Mouse (Mus musculus): ENCODE measurements around the gene Hunk.

The Hunk gene

GRCm38 (mm10) chr16:90433551-90433950 is 47.7 kb downstream of the Hunk start:
- no peak for TF ChIP-seq POU5F1 (IDR thresholded peaks at IDR 0.05; ENCODE audit: borderline replicate concordance, low read length)
- no peak for TF ChIP-seq CTCF (conservative IDR thresholded peaks at IDR 0.05; ENCODE audit: low read length)
- TF ChIP-seq NANOG (IDR thresholded peaks at IDR 0.05; ENCODE audit: borderline replicate concordance, low read length), result no peak
- peaks cover 49% of the 10 kb centered on the region for H3K4me1 ChIP-seq (replicated peaks; ENCODE audit: low read depth, low read length)
- H3K4me3 ChIP-seq (replicated peaks; ENCODE audit: low read length), result no peak overlapping the region
- peaks cover 50% of the 10 kb centered on the region for H3K36me3 ChIP-seq (ENCODE audit: insufficient read depth, low read length)
- H3K9me3 ChIP-seq (ENCODE audit: low read length), result peaks cover 65% of the 10 kb centered on the region
- no peaks in the 10 kb centered on the region for H3K27me3 ChIP-seq (ENCODE audit: insufficient read depth, low read length)

GRCm38 (mm10) chr16:90435231-90435630 is 49.4 kb downstream of the Hunk start:
- no peak for TF ChIP-seq POU5F1 (IDR thresholded peaks at IDR 0.05; ENCODE audit: borderline replicate concordance, low read length)
- TF ChIP-seq NANOG (IDR thresholded peaks at IDR 0.05; ENCODE audit: borderline replicate concordance, low read length), result no peak
- no peak for TF ChIP-seq CTCF (conservative IDR thresholded peaks at IDR 0.05; ENCODE audit: low read length)
- no peak overlapping the region for H3K4me3 ChIP-seq (replicated peaks; ENCODE audit: low read length)
- H3K36me3 ChIP-seq (ENCODE audit: insufficient read depth, low read length), result peaks cover 50% of the 10 kb centered on the region
- peaks cover 65% of the 10 kb centered on the region for H3K9me3 ChIP-seq (ENCODE audit: low read length)
- H3K27me3 ChIP-seq (ENCODE audit: insufficient read depth, low read length), result no peaks in the 10 kb centered on the region
- H3K4me1 ChIP-seq (replicated peaks; ENCODE audit: low read depth, low read length), result peaks cover 51% of the 10 kb centered on the region

- peaks cover 48% of the 10 kb centered on the region for H3K9me3 ChIP-seq (ENCODE audit: low read length)
- H3K36me3 ChIP-seq (ENCODE audit: insufficient read depth, low read length), result peaks cover 42% of the 10 kb centered on the region
- H3K27me3 ChIP-seq (ENCODE audit: insufficient read depth, low read length), result no peaks in the 10 kb centered on the region
- H3K4me3 ChIP-seq (replicated peaks; ENCODE audit: low read length), result no peak overlapping the region
- H3K4me1 ChIP-seq (replicated peaks; ENCODE audit: low read depth, low read length), result peaks cover 53% of the 10 kb centered on the region
- TF ChIP-seq CTCF (conservative IDR thresholded peaks at IDR 0.05; ENCODE audit: low read length), result no peak
- TF ChIP-seq POU5F1 (IDR thresholded peaks at IDR 0.05; ENCODE audit: borderline replicate concordance, low read length), result no peak
- peak; percentile 88 for TF ChIP-seq NANOG (IDR thresholded peaks at IDR 0.05; ENCODE audit: borderline replicate concordance, low read length)
Measured at GRCm38 (mm10) chr16:90437276-90437675, 51.5 kb downstream of the Hunk start.

- Histone ChIP-seq H3K27me3 (ENCODE audit: insufficient read depth, low read length) (no peaks in the 10 kb centered on the region), H3K9me3 (ENCODE audit: low read length) (peaks cover 26% of the 10 kb centered on the region), H3K4me3 (replicated peaks; ENCODE audit: low read length) (no peak overlapping the region), H3K4me1 (replicated peaks; ENCODE audit: low read depth, low read length) (peaks cover 53% of the 10 kb centered on the region), H3K36me3 (ENCODE audit: insufficient read depth, low read length) (peaks cover 21% of the 10 kb centered on the region)
- TF ChIP-seq POU5F1 (IDR thresholded peaks at IDR 0.05; ENCODE audit: borderline replicate concordance, low read length) (no peak), NANOG (IDR thresholded peaks at IDR 0.05; ENCODE audit: borderline replicate concordance, low read length) (no peak), CTCF (conservative IDR thresholded peaks at IDR 0.05; ENCODE audit: low read length) (no peak)
Measured at GRCm38 (mm10) chr16:90439493-90439892, 53.7 kb downstream of the Hunk start.

- peaks cover 9% of the 10 kb centered on the region for H3K36me3 ChIP-seq (ENCODE audit: insufficient read depth, low read length)
- H3K4me3 ChIP-seq (replicated peaks; ENCODE audit: low read length), result peak overlapping the region; percentile 49; the same call in 1 of the 2 replicates
- peaks cover 14% of the 10 kb centered on the region for H3K9me3 ChIP-seq (ENCODE audit: low read length)
- H3K4me1 ChIP-seq (replicated peaks; ENCODE audit: low read depth, low read length), result peaks cover 53% of the 10 kb centered on the region
- TF ChIP-seq NANOG (IDR thresholded peaks at IDR 0.05; ENCODE audit: borderline replicate concordance, low read length), result no peak
- no peak for TF ChIP-seq POU5F1 (IDR thresholded peaks at IDR 0.05; ENCODE audit: borderline replicate concordance, low read length)
- H3K27me3 ChIP-seq (ENCODE audit: insufficient read depth, low read length), result no peaks in the 10 kb centered on the region
Measured at GRCm38 (mm10) chr16:90440654-90441053, 54.8 kb downstream of the Hunk start.

- Histone ChIP-seq H3K4me1 (replicated peaks; ENCODE audit: low read depth, low read length) (peaks cover 43% of the 10 kb centered on the region), H3K9me3 (ENCODE audit: low read length) (no peaks in the 10 kb centered on the region), H3K36me3 (ENCODE audit: insufficient read depth, low read length) (no peaks in the 10 kb centered on the region; the same call in 1 of the 2 replicates), H3K27me3 (ENCODE audit: insufficient read depth, low read length) (no peaks in the 10 kb centered on the region), H3K4me3 (replicated peaks; ENCODE audit: low read length) (no peak overlapping the region)
- TF ChIP-seq NANOG (IDR thresholded peaks at IDR 0.05; ENCODE audit: borderline replicate concordance, low read length) (no peak), CTCF (conservative IDR thresholded peaks at IDR 0.05; ENCODE audit: low read length) (no peak), POU5F1 (IDR thresholded peaks at IDR 0.05; ENCODE audit: borderline replicate concordance, low read length) (no peak)
Measured at GRCm38 (mm10) chr16:90442991-90443390, 57.2 kb downstream of the Hunk start.

GRCm38 (mm10) chr16:90453197-90453596 is 67.4 kb downstream of the Hunk start:
- H3K9me3 ChIP-seq (ENCODE audit: low read length), result no peaks in the 10 kb centered on the region

GRCm38 (mm10) chr16:90456495-90457125 is 70.8 kb downstream of the Hunk start:
- peaks cover 19% of the 10 kb centered on the region for H3K36me3 ChIP-seq (ENCODE audit: insufficient read depth, low read length)
- no peak for TF ChIP-seq CTCF (conservative IDR thresholded peaks at IDR 0.05; ENCODE audit: low read length)
- TF ChIP-seq POU5F1 (IDR thresholded peaks at IDR 0.05; ENCODE audit: borderline replicate concordance, low read length), result no peak
- TF ChIP-seq NANOG (IDR thresholded peaks at IDR 0.05; ENCODE audit: borderline replicate concordance, low read length), result no peak
- no peaks in the 10 kb centered on the region for H3K9me3 ChIP-seq (ENCODE audit: low read length)
- no peaks in the 10 kb centered on the region; the same call in 1 of the 2 replicates for H3K27me3 ChIP-seq (ENCODE audit: insufficient read depth, low read length)
- H3K4me1 ChIP-seq (replicated peaks; ENCODE audit: low read depth, low read length), result peaks cover 6% of the 10 kb centered on the region
- no peak overlapping the region for H3K4me3 ChIP-seq (replicated peaks; ENCODE audit: low read length)

More at GRCm38 (mm10) chr16:90453197-90453596, 67.4 kb downstream of the Hunk start:
- TF ChIP-seq POU5F1 (IDR thresholded peaks at IDR 0.05; ENCODE audit: borderline replicate concordance, low read length) (no peak), CTCF (conservative IDR thresholded peaks at IDR 0.05; ENCODE audit: low read length) (no peak), NANOG (IDR thresholded peaks at IDR 0.05; ENCODE audit: borderline replicate concordance, low read length) (no peak)
- Histone ChIP-seq H3K27me3 (ENCODE audit: insufficient read depth, low read length) (no peaks in the 10 kb centered on the region; the same call in 1 of the 2 replicates), H3K36me3 (ENCODE audit: insufficient read depth, low read length) (peaks cover 19% of the 10 kb centered on the region), H3K4me3 (replicated peaks; ENCODE audit: low read length) (no peak overlapping the region), H3K4me1 (replicated peaks; ENCODE audit: low read depth, low read length) (no peaks in the 10 kb centered on the region)

Data from E14TG2a.4 (cell line).